Mouse (Mus musculus) spleen, adult 2 months (tissue): Measurements from ENCODE around the gene Jchain. TPM values are rescaled to one million over a fixed set of nuclear protein-coding genes. Genes with fewer than 3 reads are reported as not detected.
"Not testable (repeated sequence)": the region's sequence is repeated elsewhere in the genome, so short reads cannot be mapped to it uniquely, and the experiment has no call there.

Experiments
- DNase-seq, 2 experiments: peaks; one replicate each; pipeline versions ENCODE4 v3.0.0 to v3.0.0-alpha.2; 2012 to 2021; ENCODE audit warnings: low spot score in 2 of 2, low read depth in 1 of 2
- H3K27ac ChIP-seq: fragments of 200-500 bp; 2 replicates; pipeline ENCODE4 v1.5.1; 2012; ENCODE audit warnings: low read length, inconsistent platforms; ENCODE audit not compliant: insufficient read depth
- H3K27me3 ChIP-seq: fragments of 200-500 bp; 2 replicates; pipeline ENCODE4 v1.6.1; 2012; ENCODE audit warnings: mild to moderate bottlenecking, moderate library complexity, low read length, inconsistent platforms; ENCODE audit not compliant: control insufficient read depth, insufficient read depth
- H3K36me3 ChIP-seq: fragments of 200-500 bp; 2 replicates; pipeline ENCODE4 v1.6.1; 2012; ENCODE audit warnings: mild to moderate bottlenecking, low read length, inconsistent platforms; ENCODE audit not compliant: control insufficient read depth, insufficient read depth
- H3K4me1 ChIP-seq: fragments of 200-500 bp; 2 replicates; pipeline ENCODE4 v1.6.1; 2011; ENCODE audit warnings: inconsistent platforms; ENCODE audit not compliant: control insufficient read depth, insufficient read depth, insufficient read length
- H3K4me3 ChIP-seq: fragments of 200-500 bp; 2 replicates; pipeline ENCODE4 v1.5.1; 2011; ENCODE audit warnings: mild to moderate bottlenecking, inconsistent platforms; ENCODE audit not compliant: insufficient read depth, insufficient read length; ENCODE audit errors: extremely low read depth
- CTCF ChIP-seq: fragments of 200-500 bp; IDR thresholded peaks from 2 replicates; pipeline ENCODE4 v1.5.1; 2011; ENCODE audit warnings: mild to moderate bottlenecking, inconsistent platforms; ENCODE audit not compliant: insufficient read depth, insufficient read length, insufficient replicate concordance; ENCODE audit errors: extremely low read depth
- POLR2A ChIP-seq: fragments of 200-500 bp; IDR thresholded peaks from 2 replicates; pipeline ENCODE4 v1.6.1; 2011; ENCODE audit warnings: low read depth, low read length, inconsistent platforms
- WGBS: fragments of 180-500 bp; shearing (Covaris S2); methylation state at CpG from one replicate; pipeline ENCODE4 v1.1.7; 2018; 5-methylcytosine and 5-hydroxymethylcytosine counted together
- polyA plus RNA-seq: library from polyadenylated mRNA; depleted of rRNA; stranded (reverse); fragments of >200 nt; gene quantifications from 2 replicates; pipeline ENCODE4 v1.2.3, GENCODE M21; 2012

The Jchain gene
- polyA plus RNA-seq, 1 experiment, result 383 TPM

- 82% methylated on average over 7 of the region's 7 CpGs for WGBS
- DNase-seq, result no peak
Measured at GRCm38 (mm10) chr5:88545536-88545935, 17.8 kb upstream of the Jchain start.

GRCm38 (mm10) chr5:88544411-88544810, 16.7 kb upstream of the Jchain start:
- H3K27ac ChIP-seq, H3K36me3 ChIP-seq, H3K4me3 ChIP-seq, DNase-seq, H3K27me3 ChIP-seq, H3K4me1 ChIP-seq: not testable (repeated sequence)
- 88% methylated on average over 1 of the region's 1 CpGs for WGBS

More at GRCm38 (mm10) chr5:88545536-88545935, 17.8 kb upstream of the Jchain start:
- Histone ChIP-seq H3K27ac (no peak overlapping the region), H3K36me3 (no peaks in the 10 kb centered on the region), H3K4me1 (no peaks in the 10 kb centered on the region), H3K27me3 (no peaks in the 10 kb centered on the region), H3K4me3 (no peak overlapping the region)
- no peak for TF ChIP-seq CTCF

GRCm38 (mm10) chr5:88542651-88543282, 15.1 kb upstream of the Jchain start:
- Histone ChIP-seq H3K27me3 (no peaks in the 10 kb centered on the region), H3K27ac (no peak overlapping the region), H3K4me1 (no peaks in the 10 kb centered on the region), H3K36me3 (no peaks in the 10 kb centered on the region), H3K4me3 (no peak overlapping the region)
- 56% methylated on average over 5 of the region's 5 CpGs for WGBS
- TF ChIP-seq POLR2A (no peak), CTCF (no peak)
- DNase-seq, result peak in 1 of 2 experiments; percentile 32

GRCm38 (mm10) chr5:88540845-88541244, 13.2 kb upstream of the Jchain start:
- H3K4me1 ChIP-seq, result no peaks in the 10 kb centered on the region

GRCm38 (mm10) chr5:88534697-88535096, 7.0 kb upstream of the Jchain start:
- Histone ChIP-seq H3K4me1 (peaks cover 2% of the 10 kb centered on the region; the same call in 1 of the 2 replicates), H3K36me3 (no peaks in the 10 kb centered on the region), H3K27ac (no peak overlapping the region), H3K4me3 (no peak overlapping the region), H3K27me3 (no peaks in the 10 kb centered on the region)
- TF ChIP-seq CTCF (no peak), POLR2A (no peak)
- WGBS, result 22% methylated on average over 3 of the region's 3 CpGs
- DNase-seq, result no peak

More at GRCm38 (mm10) chr5:88540845-88541244, 13.2 kb upstream of the Jchain start:
- Histone ChIP-seq H3K36me3 (no peaks in the 10 kb centered on the region), H3K4me3 (no peak overlapping the region), H3K27ac (no peak overlapping the region), H3K27me3 (no peaks in the 10 kb centered on the region)
- TF ChIP-seq POLR2A (no peak), CTCF (no peak)
- no peak for DNase-seq

GRCm38 (mm10) chr5:88530908-88531307, 3.2 kb upstream of the Jchain start:
- Histone ChIP-seq H3K4me3 (no peak overlapping the region), H3K4me1 (peaks cover 2% of the 10 kb centered on the region; the same call in 1 of the 2 replicates), H3K36me3 (no peaks in the 10 kb centered on the region), H3K27ac (no peak overlapping the region), H3K27me3 (no peaks in the 10 kb centered on the region)
- WGBS, result 80% methylated on average over 1 of the region's 1 CpGs
- no peak for DNase-seq
- TF ChIP-seq POLR2A (no peak), CTCF (no peak)

- Histone ChIP-seq H3K36me3 (no peaks in the 10 kb centered on the region), H3K27ac (no peak overlapping the region), H3K4me1 (no peaks in the 10 kb centered on the region), H3K27me3 (no peaks in the 10 kb centered on the region), H3K4me3 (no peak overlapping the region)
- peak in 1 of 2 experiments; percentile 29 for DNase-seq
- WGBS, result 2% methylated on average over 2 of the region's 2 CpGs
- TF ChIP-seq CTCF (no peak), POLR2A (no peak)
Measured at GRCm38 (mm10) chr5:88519232-88519631, 8.5 kb downstream of the Jchain start.
